Mouse (Mus musculus): Measurements from ENCODE around the gene Pced1a. TPM values are rescaled to one million over a fixed set of nuclear protein-coding genes. Genes with fewer than 3 reads are reported as not detected.
A peak's percentile ranks its signal among the peaks of the same experiment; 100 is the strongest.

Gene Pced1a
- total and polyA plus RNA-seq, 3 experiments, result 11.6 to 17.1 (median 15.3) TPM

DNA sequence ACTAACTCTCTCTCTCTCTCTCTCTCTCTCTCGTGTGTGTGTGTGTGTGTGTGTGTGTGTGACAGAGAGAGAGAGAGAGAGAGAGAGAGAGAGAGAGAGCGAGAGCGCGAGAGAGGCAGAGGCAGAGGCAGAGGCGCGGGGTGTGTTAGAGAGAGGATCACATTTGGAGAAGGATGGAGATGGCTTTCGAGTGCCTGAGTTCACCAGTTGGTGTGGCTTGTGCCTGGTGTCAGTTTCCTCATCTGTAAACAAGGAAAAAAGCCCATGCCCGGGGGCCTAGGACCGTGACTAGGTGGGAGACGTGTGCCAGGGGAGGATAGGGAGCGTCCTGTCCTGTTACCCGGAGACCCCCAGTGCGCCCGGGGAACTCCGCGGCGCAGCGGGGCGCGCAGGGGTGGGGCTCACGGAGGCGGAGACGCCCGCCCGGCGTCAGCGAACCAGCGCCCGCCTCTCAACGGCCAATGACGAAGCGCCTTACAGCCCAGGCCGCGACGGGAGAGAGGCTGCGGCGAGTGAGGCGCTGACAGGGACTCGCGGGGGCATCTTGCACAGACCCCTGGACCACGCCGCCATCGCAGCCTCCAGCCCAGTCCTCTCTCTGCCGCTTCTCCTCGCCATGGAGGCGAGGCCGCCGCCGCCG is 25.4 kb upstream of the Pced1a start, which contains the start of gene Ptpra:
TSS of gene Ptpra (plus strand) at position 485 of the 640 bp plus-strand sequence.
- Histone ChIP-seq H3K4me2 (ENCODE audit: insufficient read depth, low read depth, poor library complexity, severe bottlenecking) (peak within 1 kb of the TSS; percentile 74), H3K9me3 (replicated peaks; ENCODE audit: low read length) (no peaks in the 10 kb centered on the region), H3K79me2 (replicated peaks; ENCODE audit: control insufficient read depth, extremely low read depth, insufficient read depth, poor library complexity, severe bottlenecking) (peaks cover 18% of the 10 kb centered on the region), H3K9ac (ENCODE audit: insufficient read depth, low read depth) (peak within 1 kb of the TSS; percentile 55), H3K36me3 (replicated peaks in 1 of 2; ENCODE audit: control insufficient read depth in 1 of 2, insufficient read depth in 1 of 2, low read length in 1 of 2) (peaks cover 0 to 16% of the 10 kb centered on the region in 2 experiments), H3K4me1 (ENCODE audit: control insufficient read depth in 1 of 2, insufficient read depth in 2 of 2) (peaks cover 0 to 32% of the 10 kb centered on the region in 2 experiments; a peak in 2 of 4 replicates), H3K27me3 (replicated peaks) (no peaks in the 10 kb centered on the region), H3K4me3 (replicated peaks in 1 of 3; ENCODE audit: low read depth in 2 of 3, low read length in 2 of 3, poor library complexity in 1 of 3) (peak within 1 kb of the TSS; percentile 76 to 91 (median 89)), H3K27ac (ENCODE audit: insufficient read depth, low read depth) (0 out of 2 replicates have a peak within 1 kb of the TSS, but pooled peaks have one; percentile 5)
- DNase-seq (ENCODE audit: extremely low read depth), result peak; percentile 74
- dilution Hi-C loops (cut with MboI; ENCODE audit: extremely low pct_ligation_motif_present, extremely low pct_unique_long_range_greater_than_20kb, low sequenced_read_pairs) (no loop called here), in situ Hi-C loops (cut with MboI; ENCODE audit: low pct_ligation_motif_present, low pct_unique_long_range_greater_than_20kb, low sequenced_read_pairs) (loop anchor here (10.0 kb wide), 1 partner anchor 105 kb away; no protein-coding TSS in a partner anchor)
- peak; percentile 62; the same call in 1 of the 2 replicates for TF ChIP-seq ZMIZ1 (IDR thresholded peaks at IDR 0.05; ENCODE audit: low read depth, low read length)
- TF ChIP-seq HCFC1 (IDR thresholded peaks at IDR 0.05; ENCODE audit: low read depth, low read length), result peak; percentile 58
- 0 out of 2 replicates have a peak, but pooled peaks have one; percentile 9 for TF ChIP-seq MAX (IDR thresholded peaks at IDR 0.05; ENCODE audit: low read length)
- peak; percentile 87 for TF ChIP-seq POLR2A (IDR thresholded peaks at IDR 0.05; ENCODE audit: low read depth, low read length)
- peak; percentile 25; the same call in 1 of the 2 replicates for TF ChIP-seq UBTF (IDR thresholded peaks at IDR 0.05; ENCODE audit: low read depth, low read length)
- 0 out of 2 replicates have a peak, but pooled peaks have one; percentile 55 for TF ChIP-seq TBP (conservative IDR thresholded peaks at IDR 0.05; ENCODE audit: low read depth, low read length)
- peak; percentile 72 for TF ChIP-seq NRF1 (IDR thresholded peaks at IDR 0.05; ENCODE audit: low read depth, low read length)
- TF ChIP-seq NELFE (IDR thresholded peaks at IDR 0.05; ENCODE audit: low read depth, low read length), result peak; percentile 63
- TF ChIP-seq ZC3H11A (IDR thresholded peaks at IDR 0.05; ENCODE audit: low read depth, low read length), result no peak
- no peak for TF ChIP-seq POLR2AphosphoS2 (IDR thresholded peaks at IDR 0.05; ENCODE audit: low read depth, low read length)
- TF ChIP-seq KAT2A (IDR thresholded peaks at IDR 0.05; ENCODE audit: insufficient replicate concordance, low read length), result no peak
- TF ChIP-seq SIN3A (IDR thresholded peaks at IDR 0.05; ENCODE audit: low read length), result peak; percentile 23
- no peak for TF ChIP-seq USF2 (conservative IDR thresholded peaks at IDR 0.05; ENCODE audit: low read depth, low read length)

DNA sequence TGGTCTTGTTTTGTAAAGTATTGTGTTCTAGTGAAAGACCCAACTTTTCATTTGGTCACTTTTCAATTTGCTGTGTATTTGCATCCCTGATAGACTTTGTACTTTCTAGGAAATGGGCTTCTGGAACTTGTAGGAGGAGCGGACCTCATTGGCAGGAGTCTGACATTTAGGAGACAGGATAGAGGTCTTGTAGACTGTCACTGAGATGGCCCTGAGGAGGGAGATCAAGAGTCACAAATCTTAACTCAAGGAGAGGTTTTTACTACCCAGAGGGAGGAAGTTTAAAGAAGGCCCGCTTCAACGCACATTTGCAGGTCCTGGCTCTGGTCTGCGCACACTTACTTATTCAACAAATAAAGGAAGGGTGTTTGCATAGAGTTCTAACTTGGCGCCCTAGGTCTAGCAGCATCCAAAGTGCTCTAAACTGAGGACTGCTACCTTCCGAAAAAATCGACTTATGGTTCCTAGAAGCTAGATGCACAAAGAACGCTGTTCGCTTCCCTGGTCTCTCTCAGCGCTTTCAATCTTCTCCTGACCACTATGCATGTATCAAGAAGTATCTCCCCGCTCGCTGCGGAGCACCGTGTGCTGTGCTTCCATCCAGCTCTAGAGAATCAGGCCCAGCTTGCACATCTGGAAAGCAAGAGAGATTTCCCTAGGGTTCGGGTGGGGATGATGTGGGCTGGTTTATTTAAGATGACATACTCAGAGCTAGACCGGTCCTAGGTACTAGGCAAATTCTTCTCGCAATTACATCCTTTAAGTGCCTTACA is 24.7 kb upstream of the Pced1a start:
- Histone ChIP-seq H3K79me2 (replicated peaks; ENCODE audit: control insufficient read depth, extremely low read depth, insufficient read depth, poor library complexity, severe bottlenecking) (peaks cover 13% of the 10 kb centered on the region), H3K36me3 (replicated peaks in 1 of 2; ENCODE audit: control insufficient read depth in 1 of 2, insufficient read depth in 1 of 2, low read length in 1 of 2) (peaks cover 3 to 18% of the 10 kb centered on the region in 2 experiments), H3K4me3 (replicated peaks in 1 of 3; ENCODE audit: low read depth in 2 of 3, low read length in 2 of 3, poor library complexity in 1 of 3) (peak overlapping the region; percentile 76 to 91 (median 89)), H3K27me3 (replicated peaks) (no peaks in the 10 kb centered on the region), H3K4me1 (ENCODE audit: control insufficient read depth in 1 of 2, insufficient read depth in 2 of 2) (peaks cover 0 to 32% of the 10 kb centered on the region in 2 experiments; a peak in 2 of 4 replicates), H3K9me3 (replicated peaks; ENCODE audit: low read length) (no peaks in the 10 kb centered on the region), H3K4me2 (ENCODE audit: insufficient read depth, low read depth, poor library complexity, severe bottlenecking) (peak overlapping the region; percentile 70), H3K27ac (ENCODE audit: insufficient read depth, low read depth) (no peak overlapping the region), H3K9ac (ENCODE audit: insufficient read depth, low read depth) (peak overlapping the region; percentile 16; the same call in 1 of the 2 replicates)
- dilution Hi-C loops (cut with MboI; ENCODE audit: extremely low pct_ligation_motif_present, extremely low pct_unique_long_range_greater_than_20kb, low sequenced_read_pairs), result no loop called here
- in situ Hi-C loops (cut with MboI; ENCODE audit: low pct_ligation_motif_present, low pct_unique_long_range_greater_than_20kb, low sequenced_read_pairs), result loop anchor here (10.0 kb wide), 1 partner anchor 106 kb away; no protein-coding TSS in a partner anchor
- TF ChIP-seq USF1 (IDR thresholded peaks at IDR 0.05; ENCODE audit: low read depth, low read length) (no peak), CTCF (conservative IDR thresholded peaks at IDR 0.05 in 1 of 2, IDR thresholded peaks at IDR 0.05 in 1 of 2; ENCODE audit: low read depth in 2 of 2, low read length in 2 of 2) (peak in 1 of 2 experiments; percentile 33; a peak in 2 of 4 replicates), UBTF (IDR thresholded peaks at IDR 0.05; ENCODE audit: low read depth, low read length) (no peak), CHD2 (IDR thresholded peaks at IDR 0.05; ENCODE audit: low read length) (no peak), CHD1 (IDR thresholded peaks at IDR 0.05; ENCODE audit: low read depth, low read length) (no peak), RCOR1 (conservative IDR thresholded peaks at IDR 0.05; ENCODE audit: low read depth, low read length) (no peak), USF2 (conservative IDR thresholded peaks at IDR 0.05; ENCODE audit: low read depth, low read length) (no peak), GABPA (IDR thresholded peaks at IDR 0.05; ENCODE audit: insufficient replicate concordance, low read depth, low read length) (no peak), KAT2A (IDR thresholded peaks at IDR 0.05; ENCODE audit: insufficient replicate concordance, low read length) (no peak), RAD21 (IDR thresholded peaks at IDR 0.05; ENCODE audit: low read depth, low read length) (peak; percentile 29), ELF1 (IDR thresholded peaks at IDR 0.05; ENCODE audit: low read depth, low read length) (no peak), NRF1 (IDR thresholded peaks at IDR 0.05; ENCODE audit: low read depth, low read length) (no peak)
- peak; percentile 37 for DNase-seq (ENCODE audit: extremely low read depth)
